Mouse (Mus musculus): ENCODE results near the gene Ikzf2.

GRCm38 (mm10) chr1:69507513-69507912, 179.5 kb downstream of the Ikzf2 start:
- TF ChIP-seq POLR2A (IDR thresholded peaks at IDR 0.05; ENCODE audit: low read depth, low read length) (no peak), CTCF (IDR thresholded peaks at IDR 0.05; ENCODE audit: extremely low read depth, insufficient read length, insufficient replicate concordance, low read depth, low read length) (no peak)

Measured in small intestine, adult 2 months (tissue).